Mouse (Mus musculus): Measurements from ENCODE around the gene Hmga2. TPM values are rescaled to one million over a fixed set of nuclear protein-coding genes. Genes with fewer than 3 reads are reported as not detected.

Hmga2 gene
- polyA plus RNA-seq, 1 experiment from 2014 or later, result 0.45 TPM

MicroRNAs encoded within 50 kb of the gene (microRNA counts, 519-probe panel; counts per million panel counts)
- microRNA mmu-miR-763, result 386 counts per million, percentile 18 among the panel's probes with 10 or more counts

Small RNA genes lying within 50 kb of the gene (microRNA-seq; reads per million reads assigned to microRNA genes)
- not detected for gene Mir763

Other genes with a start within 250 kb of the Hmga2 start
- 31.8 and 32.7 TPM in 2 replicates for gene Llph, start 249.4 kb downstream of the Hmga2 start, polyA plus RNA-seq (2015; fragmentation: Nextera tagmentation; extraction: Ambion mirVana)

Data from midbrain, embryonic 16.5 days (tissue).